Mouse (Mus musculus) retina, postnatal 1 day (tissue): ENCODE measurements around the gene Hsp90ab1.

Experiments used
- DNase-seq: peaks from one replicate; pipeline ENCODE4 v3.0.0-alpha.2; 2012

The Hsp90ab1 gene

GRCm38 (mm10) chr17:45573087-45573779, at the start of gene Hsp90ab1:
Hsp90ab1 (minus strand) TSS chr17:45573271.
- peak; percentile 99 for DNase-seq

DNA sequence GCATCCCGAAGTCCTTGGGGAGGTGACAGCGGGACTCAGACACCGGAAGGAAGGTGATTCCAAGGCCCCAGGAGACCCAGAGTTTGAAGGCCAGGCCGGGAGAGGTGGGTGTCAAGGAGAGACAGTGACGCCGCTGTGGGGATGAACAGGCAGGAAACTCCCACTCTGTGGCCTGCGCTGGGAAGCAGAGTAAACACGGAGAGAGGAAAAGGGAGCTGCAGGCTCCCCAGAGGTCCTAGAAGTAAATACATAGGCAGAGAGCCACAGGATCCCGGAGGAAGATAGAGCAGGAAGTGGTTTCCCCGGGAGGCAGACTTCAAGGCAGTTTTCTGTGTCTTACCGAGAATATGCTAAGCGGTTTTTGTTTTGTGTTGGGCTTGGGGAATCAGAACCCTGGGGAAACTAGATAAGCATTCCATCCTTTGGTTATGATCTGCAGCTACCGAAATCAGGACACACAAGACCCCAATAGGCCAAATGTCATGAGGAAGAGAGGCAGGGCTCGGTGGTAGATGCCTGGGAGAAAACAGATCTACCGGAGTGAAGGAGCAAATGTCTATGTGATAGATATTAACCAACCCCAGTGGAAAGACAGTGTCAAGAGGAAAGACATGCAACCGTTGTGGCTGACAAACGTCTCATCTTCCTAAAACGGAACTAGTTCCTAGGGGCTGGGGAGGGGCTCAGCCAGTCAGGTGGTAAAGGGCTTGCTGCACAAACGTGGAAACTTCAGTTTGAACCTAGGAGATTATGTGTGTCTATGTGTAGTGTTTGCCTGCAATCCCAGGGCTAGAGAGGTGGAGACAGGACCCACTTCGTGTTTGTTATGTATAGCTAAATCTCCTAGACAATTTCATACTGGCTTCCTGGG, 46.5 kb upstream of the Hsp90ab1 start:
- no peak for DNase-seq

DNA sequence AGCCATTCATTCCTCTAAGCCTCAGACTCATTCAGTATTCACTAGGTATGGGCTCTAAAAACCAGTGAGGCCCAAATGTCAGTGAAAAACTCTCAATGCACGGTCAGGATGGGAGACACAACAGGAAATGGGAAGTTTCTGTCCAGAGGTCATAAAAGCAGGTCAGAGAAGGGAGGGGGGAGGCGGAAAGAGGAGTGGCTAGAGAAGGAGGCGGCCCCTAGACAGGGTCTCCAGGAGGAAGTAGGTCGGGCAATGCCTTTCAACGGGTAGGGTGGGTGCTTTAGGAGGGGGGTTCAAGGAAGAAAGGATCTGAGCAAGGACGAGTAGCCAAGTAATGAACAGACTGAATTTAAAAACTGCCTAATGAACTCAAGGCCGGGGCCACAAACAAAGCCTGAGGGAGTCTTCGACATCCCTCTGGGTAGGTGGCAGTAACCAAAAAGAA, 45.9 kb upstream of the Hsp90ab1 start:
- DNase-seq = peak; percentile 58

GRCm38 (mm10) chr17:45617655-45618054, 44.6 kb upstream of the Hsp90ab1 start:
- DNase-seq = no peak

- DNase-seq = no peak
Measured at GRCm38 (mm10) chr17:45616679-45617078, 43.6 kb upstream of the Hsp90ab1 start.

GRCm38 (mm10) chr17:45616046-45616650, 43.1 kb upstream of the Hsp90ab1 start:
- DNase-seq = no peak

DNA sequence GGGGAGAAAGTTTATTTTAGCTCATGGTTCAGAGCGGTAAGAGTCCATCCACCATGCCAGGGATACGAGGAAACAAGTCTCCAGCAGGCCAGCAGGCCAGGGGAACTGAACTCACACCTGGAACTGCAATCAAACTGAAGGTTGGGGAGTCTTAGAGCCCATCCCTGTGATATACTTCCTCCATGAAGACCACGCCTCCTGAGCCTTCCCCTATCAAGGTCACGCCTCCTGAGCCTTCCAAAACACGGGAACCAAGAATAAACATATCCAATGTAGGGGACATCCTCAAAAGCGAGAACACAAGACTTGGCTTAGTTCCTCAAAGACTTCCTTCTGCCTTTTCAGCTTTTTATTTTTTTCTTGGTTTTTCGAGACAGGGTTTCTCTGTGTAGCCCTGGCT, 39.9 kb upstream of the Hsp90ab1 start:
- no peak for DNase-seq

GRCm38 (mm10) chr17:45612008-45612407, 38.9 kb upstream of the Hsp90ab1 start:
- no peak for DNase-seq

DNA sequence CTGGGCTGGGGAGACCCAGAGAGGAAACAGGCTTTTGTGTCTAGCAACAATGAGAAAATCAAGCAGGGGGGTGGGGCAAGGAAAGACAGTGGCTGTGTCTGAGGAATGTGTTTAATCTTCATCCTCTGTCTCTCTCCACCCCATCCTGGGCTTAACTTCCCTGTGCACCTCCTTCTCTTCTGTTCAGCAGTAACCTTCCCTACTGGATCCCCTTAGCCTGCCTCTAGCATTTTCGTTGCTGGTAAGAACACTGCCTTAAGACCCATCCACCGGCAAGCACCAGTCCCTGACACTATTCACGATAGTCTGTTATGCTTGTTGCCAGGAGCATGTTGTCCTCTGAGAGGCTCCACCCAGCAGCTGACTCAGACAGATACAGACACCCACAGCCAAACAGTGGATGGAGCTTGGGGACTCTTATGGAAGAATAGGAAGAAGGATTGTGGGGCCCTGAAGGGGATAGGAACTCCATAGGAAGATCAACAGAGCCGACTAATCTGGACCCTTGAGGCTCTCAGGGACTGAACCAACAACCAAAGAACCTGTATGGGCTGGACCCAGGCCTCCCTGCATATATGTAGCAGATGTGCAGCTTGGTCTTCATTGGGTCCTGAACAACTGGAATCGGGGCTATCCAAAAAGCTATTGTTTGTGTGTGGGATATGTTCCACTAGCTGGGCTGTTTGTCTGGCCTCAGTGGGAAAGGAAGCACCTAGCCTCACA, 37.2 kb upstream of the Hsp90ab1 start:
- DNase-seq = peak; percentile 20

GRCm38 (mm10) chr17:45608396-45608795, 35.3 kb upstream of the Hsp90ab1 start:
- DNase-seq = no peak

- DNase-seq = no peak
Measured at GRCm38 (mm10) chr17:45606992-45607879, 34.2 kb upstream of the Hsp90ab1 start.

DNA sequence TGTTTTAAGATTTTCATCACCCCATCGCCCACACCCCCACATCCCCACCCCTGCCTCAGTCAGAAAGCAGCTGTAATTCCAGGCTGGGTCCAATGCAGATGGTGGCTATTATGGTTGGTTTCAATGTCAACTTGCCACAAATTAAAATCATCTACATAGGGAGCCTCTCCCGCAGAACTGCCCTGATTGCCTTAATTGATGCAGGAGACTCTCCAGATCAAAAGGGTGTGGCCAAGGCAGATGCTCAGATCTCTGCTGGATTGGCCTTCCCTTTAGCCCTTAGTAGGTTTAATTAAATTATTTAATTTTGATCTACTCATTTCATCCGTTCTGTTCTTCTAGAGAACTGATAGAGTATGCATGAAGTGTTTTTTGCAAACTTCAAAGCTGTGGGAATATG, 29.9 kb upstream of the Hsp90ab1 start:
- DNase-seq = no peak

- peak; percentile 63 for DNase-seq
Measured at GRCm38 (mm10) chr17:45601877-45602304, 28.8 kb upstream of the Hsp90ab1 start, which contains the start of gene Mymx. Mymx (minus strand) TSS chr17:45602102.

GRCm38 (mm10) chr17:45601325-45601724, 28.3 kb upstream of the Hsp90ab1 start:
- no peak for DNase-seq

DNA sequence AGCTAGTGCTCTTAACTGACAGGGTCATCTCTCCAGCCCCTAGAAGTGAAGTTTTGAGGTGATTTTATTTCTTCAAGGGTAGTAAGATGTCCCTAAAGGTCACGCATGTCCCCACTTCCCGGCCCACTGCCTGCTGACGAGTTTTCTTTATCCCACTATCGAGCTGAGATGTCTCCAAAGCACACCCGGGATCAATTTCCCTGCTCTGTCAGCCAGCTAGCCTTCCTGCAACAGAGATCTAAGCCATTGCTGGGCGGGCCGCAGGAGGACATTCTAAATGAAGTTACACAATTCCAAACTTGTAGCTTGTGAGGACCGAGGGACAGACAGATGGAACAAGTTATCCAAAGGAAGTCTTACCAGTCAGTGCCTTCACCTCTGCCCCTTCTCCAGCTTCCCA, 27.2 kb upstream of the Hsp90ab1 start:
- DNase-seq = no peak

- DNase-seq = peak; percentile 77
Measured at GRCm38 (mm10) chr17:45599446-45600242, 26.6 kb upstream of the Hsp90ab1 start, which contains the start of gene Slc29a1. Slc29a1 (minus strand) TSS chr17:45599606.

GRCm38 (mm10) chr17:45598891-45599290, 25.8 kb upstream of the Hsp90ab1 start:
- DNase-seq = peak; percentile 24

GRCm38 (mm10) chr17:45598376-45598775, 25.3 kb upstream of the Hsp90ab1 start:
- DNase-seq = no peak

DNA sequence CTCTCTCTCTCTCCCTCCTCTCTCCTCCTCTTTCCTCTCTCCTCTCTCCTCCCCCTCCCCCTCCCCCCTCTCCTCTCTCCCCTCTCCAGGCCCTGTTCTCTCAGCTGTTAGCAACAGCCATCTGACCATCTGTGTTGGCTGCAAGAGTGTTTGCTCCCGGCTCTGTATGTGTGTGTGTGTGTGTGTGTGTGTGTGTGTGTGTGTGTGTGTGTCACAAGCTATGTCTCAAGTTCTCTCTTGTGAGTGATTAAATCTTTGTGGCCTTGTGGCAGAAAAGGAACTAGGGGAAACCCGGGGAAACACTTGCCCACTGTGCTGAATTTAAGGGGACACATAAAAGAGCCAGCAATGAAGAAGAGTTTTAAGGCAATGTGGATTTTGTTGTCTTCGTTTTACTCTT, 24.7 kb upstream of the Hsp90ab1 start:
- peak; percentile 86 for DNase-seq

DNA sequence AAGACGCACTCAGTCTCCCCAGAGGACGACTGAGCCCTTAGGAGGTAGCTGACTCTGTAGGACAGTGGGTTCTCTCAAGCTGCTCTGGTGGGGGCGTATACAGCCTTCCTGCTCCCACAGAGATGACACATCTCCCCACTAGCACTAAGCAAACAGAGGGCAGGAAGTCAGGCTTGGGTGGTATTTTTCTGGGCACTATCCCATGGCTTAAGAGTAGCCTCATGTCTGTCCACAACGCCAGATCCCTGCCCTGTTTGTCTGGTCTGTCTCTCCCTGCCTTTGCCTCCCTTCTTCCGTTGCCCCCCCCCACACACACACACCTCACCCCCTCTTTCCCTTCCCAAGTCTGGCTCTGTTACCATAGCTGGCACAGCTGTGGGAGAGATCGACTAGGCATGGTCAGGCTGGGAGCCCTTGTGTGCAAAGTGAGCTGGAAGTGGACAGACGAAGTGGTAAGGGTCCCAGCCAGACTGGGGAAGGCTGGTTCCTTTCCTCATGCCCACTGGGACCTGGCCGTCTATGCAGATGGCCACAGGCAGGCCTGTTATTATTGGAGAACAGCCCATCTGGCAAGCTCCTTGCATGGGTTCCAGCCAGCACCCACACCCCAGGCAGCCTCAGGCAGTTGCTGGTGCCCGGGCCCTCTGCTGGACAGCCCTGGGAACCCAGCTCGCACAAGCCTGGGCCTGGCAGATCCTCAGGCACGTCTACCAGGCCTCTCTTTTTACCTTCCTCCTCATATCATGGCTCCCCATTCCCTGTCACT, 23.7 kb upstream of the Hsp90ab1 start:
- DNase-seq = peak; percentile 73
